23 mouse cellular contexts compared by ENCODE assay signal in genomic region chr19:8642086-8642485, GRCm38 (mm10). TPM values are rescaled to one million over a fixed set of nuclear protein-coding genes. Genes with fewer than 3 reads are reported as not detected.
DNase-seq lines count a peak whose midpoint lies in the region; ATAC-seq and TF ChIP-seq lines count a peak whose summit lies in the region.
"Had no signal": no experiment of that assay in that cellular context is flagged by ENCODE, and none has a peak within 500 bp of the region (broad histone marks: within the 10 kb centered on the region; RNA-seq: fewer than 3 reads in every experiment).

No protein-coding gene starts in this region.

- peak overlapping the region; percentile 3; the same call in 1 of the 2 replicates for H3K27ac ChIP-seq in layer of hippocampus, adult 2 months
- no peak overlapping the region for H3K27ac ChIP-seq in midbrain, embryonic 13.5 days
- H3K27ac ChIP-seq: embryonic facial prominence, embryonic 10.5 days; forebrain, embryonic 13.5 days; heart, adult 2 months; heart, embryonic 15.5 days; hindbrain, embryonic 10.5 days; hindbrain, embryonic 14.5 days had no signal

- H3K27me3 ChIP-seq in midbrain, embryonic 13.5 days: no peaks in the 10 kb centered on the region
- H3K27me3 ChIP-seq: forebrain, embryonic 13.5 days; heart, embryonic 15.5 days had no signal

- H3K4me3 ChIP-seq in layer of hippocampus, adult 2 months: no peak overlapping the region
- H3K4me3 ChIP-seq in midbrain, embryonic 13.5 days (replicated peaks): no peak overlapping the region
- H3K4me3 ChIP-seq: embryonic facial prominence, embryonic 10.5 days; forebrain, embryonic 13.5 days; heart, adult 2 months; heart, embryonic 15.5 days; hindbrain, embryonic 10.5 days had no signal

- no peaks in the 10 kb centered on the region for H3K9me3 ChIP-seq in midbrain, embryonic 13.5 days
- H3K9me3 ChIP-seq: embryonic facial prominence, embryonic 10.5 days; forebrain, embryonic 13.5 days; heart, embryonic 15.5 days; hindbrain, embryonic 10.5 days had no signal

- no peaks in the 10 kb centered on the region for H3K36me3 ChIP-seq in midbrain, embryonic 13.5 days
- H3K36me3 ChIP-seq: embryonic facial prominence, embryonic 10.5 days; heart, embryonic 15.5 days; hindbrain, embryonic 10.5 days had no signal

- no peak for DNase-seq in layer of hippocampus, adult 2 months (ENCODE audit: low spot score in 2 of 2)
- DNase-seq in layer of hippocampus, adult 9-11 months: no peak
- peak; percentile 16 for DNase-seq in A20 (ENCODE audit: low read depth, low spot score)
- no peak for DNase-seq in gastrocnemius, postnatal 10 days
- DNase-seq in cerebellum, adult 11 months: no peak
- DNase-seq: adrenal gland, postnatal 10 days; cerebellum, adult 18-20 months; cerebellum, adult 9-11 months; cerebellum, postnatal 36 days; forebrain, postnatal 0 days; heart, adult 2 months; heart, postnatal 14 days had no signal

- H3K4me1 ChIP-seq in midbrain, embryonic 13.5 days (replicated peaks): no peaks in the 10 kb centered on the region
- H3K4me1 ChIP-seq: forebrain, embryonic 13.5 days; heart, embryonic 15.5 days had no signal

- TF ChIP-seq CTCF in layer of hippocampus, adult 2 months (conservative IDR thresholded peaks at IDR 0.05): no peak

- H3K9ac ChIP-seq in midbrain, embryonic 13.5 days (replicated peaks): no peak overlapping the region
- H3K9ac ChIP-seq: forebrain, embryonic 13.5 days; forebrain, postnatal 0 days; heart, embryonic 15.5 days; hindbrain, embryonic 14.5 days had no signal

- no peak overlapping the region for H3K4me2 ChIP-seq in midbrain, embryonic 13.5 days (replicated peaks)
- H3K4me2 ChIP-seq: forebrain, embryonic 13.5 days; heart, embryonic 11.5 days; heart, embryonic 15.5 days; hindbrain, embryonic 14.5 days had no signal

- WGBS in midbrain, embryonic 13.5 days: 77% methylated on average over 5 of the region's 5 CpGs

- ATAC-seq in granulocyte monocyte progenitor cell, adult 5-6 weeks (replicated peaks; ENCODE audit: poor library complexity, severe bottlenecking): peak; percentile 97
- ATAC-seq in midbrain, embryonic 13.5 days: no peak
- ATAC-seq: forebrain, embryonic 13.5 days; forebrain, postnatal 0 days had no signal

RNA-seq across cellular contexts. Expression of gene Chrm1, which starts 21.5 kb away (rescaled TPM):
- total RNA-seq in layer of hippocampus, adult 2 months (2021): 100 to 1,000 TPM; 179 to 190 TPM
- total RNA-seq in granulocyte monocyte progenitor cell, adult 5-6 weeks (2014; fragmentation: Nextera tagmentation): 0.04 TPM in 1 of 2 replicates, not detected in the other
- total RNA-seq in granulocyte monocyte progenitor cell, adult 5-6 weeks (2017): not detected in 2 replicates
- total RNA-seq in gastrocnemius, postnatal 10 days (2021): under 1 TPM; 0.11 to 0.16 TPM
- polyA plus RNA-seq in midbrain, embryonic 13.5 days (2015; fragmentation: Nextera tagmentation; extraction: Ambion mirVana): 0.31 and 0.58 TPM in 2 replicates
- total RNA-seq: gastrocnemius, adult 8-10 months; heart, adult 2 months had no signal

RNA-seq across cellular contexts. Expression of gene Slc22a6, which starts 24.2 kb away (rescaled TPM):
- 1 to 10 TPM; 2.2 to 2.8 TPM for total RNA-seq in layer of hippocampus, adult 2 months (2021)
- not detected in 2 replicates for total RNA-seq in granulocyte monocyte progenitor cell, adult 5-6 weeks (2014; fragmentation: Nextera tagmentation)
- total RNA-seq in granulocyte monocyte progenitor cell, adult 5-6 weeks (2017): not detected in 2 replicates
- total RNA-seq in gastrocnemius, postnatal 10 days (2021): not detected
- polyA plus RNA-seq in midbrain, embryonic 13.5 days (2015; fragmentation: Nextera tagmentation; extraction: Ambion mirVana): 8.5 and 9.5 TPM in 2 replicates
- total RNA-seq: adrenal gland, postnatal 10 days; ES-E14; gastrocnemius, adult 8-10 months; gastrocnemius, postnatal 4 days; heart, adult 2 months; heart, postnatal 14 days had no signal
- polyA plus RNA-seq: heart, adult 2 months; heart, embryonic 11.5 days; heart, embryonic 15.5 days had no signal

RNA-seq across cellular contexts. Expression of gene Slc22a8, which starts 51.0 kb away (rescaled TPM):
- 1 to 10 TPM; 6.6 to 9.7 TPM for total RNA-seq in layer of hippocampus, adult 2 months (2021)
- total RNA-seq in granulocyte monocyte progenitor cell, adult 5-6 weeks (2014; fragmentation: Nextera tagmentation): not detected in 2 replicates
- total RNA-seq in granulocyte monocyte progenitor cell, adult 5-6 weeks (2017): not detected in 2 replicates
- total RNA-seq in gastrocnemius, postnatal 10 days (2021): under 1 TPM in 1 of 2 experiments, not detected in 1; 0.07 TPM
- 3.8 and 4.2 TPM in 2 replicates for polyA plus RNA-seq in midbrain, embryonic 13.5 days (2015; fragmentation: Nextera tagmentation; extraction: Ambion mirVana)
- total RNA-seq: ES-E14; gastrocnemius, adult 8-10 months; gastrocnemius, postnatal 4 days; heart, adult 2 months had no signal
- polyA plus RNA-seq: embryonic facial prominence, embryonic 10.5 days had no signal

Comparison
In these comparisons a context has a peak if more than half of its experiments do, and no peak if none do; other contexts are left out.
1. RNA of gene Chrm1, which starts 21.5 kb away (total RNA-seq): 179 to 190 TPM in layer of hippocampus, adult 2 months; 0.11 to 0.16 TPM in gastrocnemius, postnatal 10 days and 0.04 TPM in granulocyte monocyte progenitor cell, adult 5-6 weeks; every median in the first group is over 100 times any median in the second.
2. RNA of gene Slc22a8, which starts 51.0 kb away (total RNA-seq): 6.6 to 9.7 TPM in layer of hippocampus, adult 2 months; 0.07 TPM in gastrocnemius, postnatal 10 days and not detected in granulocyte monocyte progenitor cell, adult 5-6 weeks; every median in the first group is over 4 times any median in the second.